Mouse (Mus musculus) myocyte (in vitro differentiated cells): ENCODE measurements around the gene Tmem74b. TPM values are rescaled to one million over a fixed set of nuclear protein-coding genes. Genes with fewer than 3 reads are reported as not detected.

ENCODE experiments used
- H3K27me3 ChIP-seq: one replicate; pipeline ENCODE4 v1.6.1; 2011; ENCODE audit not compliant: control insufficient read depth, insufficient read depth, insufficient read length
- H3K36me3 ChIP-seq: one replicate; pipeline ENCODE4 v1.6.1; 2011; ENCODE audit not compliant: control insufficient read depth, insufficient read depth
- H3K4me2 ChIP-seq: one replicate; pipeline ENCODE4 v1.6.1; 2011; ENCODE audit warnings: low read depth, control low read depth
- H3K4me3 ChIP-seq: one replicate; pipeline ENCODE4 v1.5.1; 2011; ENCODE audit warnings: mild to moderate bottlenecking, control low read depth, moderate library complexity
- H3K79me2 ChIP-seq: one replicate; pipeline ENCODE4 v1.6.1; 2011; ENCODE audit not compliant: control insufficient read depth, insufficient read depth
- H3ac ChIP-seq: one replicate; pipeline ENCODE4 v1.6.1; 2011; ENCODE audit not compliant: control insufficient read depth, insufficient read length
- CEBPB ChIP-seq: IDR thresholded peaks from 2 replicates; pipeline ENCODE4 v1.6.1; 2011; ENCODE audit warnings: mild to moderate bottlenecking, moderate library complexity; ENCODE audit not compliant: poor library complexity, insufficient read depth, severe bottlenecking
- E2F4 ChIP-seq: IDR thresholded peaks from one replicate; pipeline ENCODE4 v1.6.1; 2011; ENCODE audit warnings: mild to moderate bottlenecking, control low read depth, moderate library complexity; ENCODE audit not compliant: insufficient read depth
- MAX ChIP-seq: IDR thresholded peaks from one replicate; pipeline ENCODE4 v1.6.1; 2011; ENCODE audit warnings: low read depth, mild to moderate bottlenecking, control low read depth
- MYOD1 ChIP-seq, 3 experiments: IDR thresholded peaks; one replicate each; pipeline ENCODE4 v1.6.1; 2011; ENCODE audit warnings: control low read depth in 2 of 3, low read depth in 2 of 3, mild to moderate bottlenecking in 2 of 3, moderate library complexity in 1 of 3; ENCODE audit not compliant: insufficient read length in 2 of 3, control insufficient read depth in 1 of 3
- MYOG ChIP-seq, 3 experiments: IDR thresholded peaks; one replicate each; pipeline ENCODE4 v1.6.1; 2011; ENCODE audit warnings: control low read depth in 2 of 3, low read depth in 2 of 3, mild to moderate bottlenecking in 2 of 3; ENCODE audit not compliant: insufficient read length in 2 of 3, control insufficient read depth in 1 of 3, insufficient read depth in 1 of 3
- POLR2A ChIP-seq: IDR thresholded peaks from one replicate; pipeline ENCODE4 v1.6.1; 2011; ENCODE audit warnings: low read depth, mild to moderate bottlenecking, control low read depth, moderate library complexity; ENCODE audit not compliant: insufficient read length
- POLR2AphosphoS2 ChIP-seq: IDR thresholded peaks from one replicate; pipeline ENCODE4 v1.6.1; 2011; ENCODE audit warnings: low read depth, control low read depth; ENCODE audit not compliant: insufficient read length
- REST ChIP-seq: IDR thresholded peaks from one replicate; pipeline ENCODE4 v1.6.1; 2011; ENCODE audit warnings: mild to moderate bottlenecking, control low read depth, moderate library complexity; ENCODE audit not compliant: insufficient read depth, insufficient read length
- SRF ChIP-seq: IDR thresholded peaks from one replicate; pipeline ENCODE4 v1.6.1; 2011; ENCODE audit warnings: low read depth; ENCODE audit not compliant: control insufficient read depth, insufficient read length
- TCF12 ChIP-seq: IDR thresholded peaks from one replicate; pipeline ENCODE4 v1.6.1; 2011; ENCODE audit warnings: mild to moderate bottlenecking, control low read depth; ENCODE audit not compliant: poor library complexity, insufficient read depth, severe bottlenecking
- TCF3 ChIP-seq: IDR thresholded peaks from one replicate; pipeline ENCODE4 v1.6.1; 2011; ENCODE audit warnings: low read depth, control low read depth; ENCODE audit not compliant: insufficient read length
- USF1 ChIP-seq: IDR thresholded peaks from one replicate; pipeline ENCODE4 v1.6.1; 2011; ENCODE audit warnings: low read depth, mild to moderate bottlenecking, control low read depth, moderate library complexity
- polyA plus RNA-seq: library from polyadenylated mRNA; unstranded; fragments of >200 nt; fragmentation: generic; extraction: Trizol; gene quantifications from one replicate; pipeline ENCODE4 v1.2.1, GENCODE M21; 2012; ENCODE audit warnings: missing spikeins

Tmem74b gene
- polyA plus RNA-seq, 1 experiment = not detected

GRCm38 (mm10) chr2:151740741-151741526 lies 39.1 kb downstream of the Tmem74b start:
- peak overlapping the region; percentile 94 for H3K4me3 ChIP-seq
- H3K36me3 ChIP-seq = no peaks in the 10 kb centered on the region
- peaks cover 31% of the 10 kb centered on the region for H3K79me2 ChIP-seq
- H3K4me2 ChIP-seq = peak overlapping the region; percentile 94
- no peaks in the 10 kb centered on the region for H3K27me3 ChIP-seq
- TF ChIP-seq TCF3 = no peak
- TF ChIP-seq POLR2AphosphoS2 = peak; percentile 85
- peak in 1 of 3 experiments; percentile 30 for TF ChIP-seq MYOG (IDR thresholded peaks at IDR 0.05; ENCODE audit: control insufficient read depth in 1 of 3, insufficient read depth in 1 of 3, insufficient read length in 2 of 3, low read depth in 2 of 3)
- no peak for TF ChIP-seq CEBPB
- TF ChIP-seq REST = no peak
- TF ChIP-seq POLR2A = peak; percentile 83
- TF ChIP-seq TCF12 = no peak
- peak in 1 of 3 experiments; percentile 30 for TF ChIP-seq MYOD1 (IDR thresholded peaks at IDR 0.05; ENCODE audit: control insufficient read depth in 1 of 3, insufficient read length in 2 of 3, low read depth in 2 of 3)
- no peak for TF ChIP-seq USF1
- peak; percentile 32 for TF ChIP-seq MAX
- TF ChIP-seq SRF = peak; percentile 8
- peak; percentile 69 for TF ChIP-seq E2F4
- peak overlapping the region; percentile 72 for H3ac ChIP-seq

GRCm38 (mm10) chr2:151742084-151742483 lies 40.3 kb downstream of the Tmem74b start:
- H3K27me3 ChIP-seq = no peaks in the 10 kb centered on the region
- H3K79me2 ChIP-seq = peaks cover 30% of the 10 kb centered on the region
- H3K36me3 ChIP-seq = no peaks in the 10 kb centered on the region
- H3K4me3 ChIP-seq = peak overlapping the region; percentile 94
- TF ChIP-seq SRF (no peak), E2F4 (no peak)
- H3ac ChIP-seq = no peak overlapping the region
- peak overlapping the region; percentile 94 for H3K4me2 ChIP-seq

GRCm38 (mm10) chr2:151742850-151743679 lies 41.3 kb downstream of the Tmem74b start:
- peaks cover 23% of the 10 kb centered on the region for H3K79me2 ChIP-seq
- no peak overlapping the region for H3ac ChIP-seq
- H3K27me3 ChIP-seq = no peaks in the 10 kb centered on the region
- H3K4me3 ChIP-seq = no peak overlapping the region
- H3K36me3 ChIP-seq = no peaks in the 10 kb centered on the region
- no peak overlapping the region for H3K4me2 ChIP-seq
- TF ChIP-seq E2F4 (no peak), CEBPB (no peak), SRF (no peak), TCF3 (no peak), MAX (no peak), TCF12 (no peak), USF1 (no peak), MYOD1 (IDR thresholded peaks at IDR 0.05; ENCODE audit: control insufficient read depth in 1 of 3, insufficient read length in 2 of 3, low read depth in 2 of 3) (no peak), REST (no peak), MYOG (IDR thresholded peaks at IDR 0.05; ENCODE audit: control insufficient read depth in 1 of 3, insufficient read depth in 1 of 3, insufficient read length in 2 of 3, low read depth in 2 of 3) (no peak), POLR2AphosphoS2 (no peak), POLR2A (no peak)

- Histone ChIP-seq H3K4me2 (no peak within 1 kb of the TSS), H3K36me3 (no peaks in the 10 kb centered on the region), H3K79me2 (peaks cover 16% of the 10 kb centered on the region), H3K4me3 (no peak within 1 kb of the TSS), H3ac (no peak within 1 kb of the TSS), H3K27me3 (no peaks in the 10 kb centered on the region)
- TF ChIP-seq REST (no peak), E2F4 (no peak), SRF (no peak), MAX (no peak), POLR2AphosphoS2 (no peak), TCF12 (no peak), MYOG (IDR thresholded peaks at IDR 0.05; ENCODE audit: control insufficient read depth in 1 of 3, insufficient read depth in 1 of 3, insufficient read length in 2 of 3, low read depth in 2 of 3) (no peak), TCF3 (no peak), USF1 (no peak)
Measured at GRCm38 (mm10) chr2:151743845-151744244, 42.0 kb downstream of the Tmem74b start, which contains the start of gene Psmf1. TSS of gene Psmf1 (minus strand) at chr2:151744186.
